Mouse (Mus musculus) spleen, adult 18-20 months (tissue): ENCODE data around the gene Ubp1.
"Not testable (repeated sequence)": the region's sequence is repeated elsewhere in the genome, so short reads cannot be mapped to it uniquely, and the experiment has no call there.

Experiments used
- DNase-seq, 2 experiments: peaks; one replicate each; pipeline ENCODE4 v3.0.0; 2022; ENCODE audit warnings: mixed read lengths in 2 of 2

The Ubp1 gene

DNA sequence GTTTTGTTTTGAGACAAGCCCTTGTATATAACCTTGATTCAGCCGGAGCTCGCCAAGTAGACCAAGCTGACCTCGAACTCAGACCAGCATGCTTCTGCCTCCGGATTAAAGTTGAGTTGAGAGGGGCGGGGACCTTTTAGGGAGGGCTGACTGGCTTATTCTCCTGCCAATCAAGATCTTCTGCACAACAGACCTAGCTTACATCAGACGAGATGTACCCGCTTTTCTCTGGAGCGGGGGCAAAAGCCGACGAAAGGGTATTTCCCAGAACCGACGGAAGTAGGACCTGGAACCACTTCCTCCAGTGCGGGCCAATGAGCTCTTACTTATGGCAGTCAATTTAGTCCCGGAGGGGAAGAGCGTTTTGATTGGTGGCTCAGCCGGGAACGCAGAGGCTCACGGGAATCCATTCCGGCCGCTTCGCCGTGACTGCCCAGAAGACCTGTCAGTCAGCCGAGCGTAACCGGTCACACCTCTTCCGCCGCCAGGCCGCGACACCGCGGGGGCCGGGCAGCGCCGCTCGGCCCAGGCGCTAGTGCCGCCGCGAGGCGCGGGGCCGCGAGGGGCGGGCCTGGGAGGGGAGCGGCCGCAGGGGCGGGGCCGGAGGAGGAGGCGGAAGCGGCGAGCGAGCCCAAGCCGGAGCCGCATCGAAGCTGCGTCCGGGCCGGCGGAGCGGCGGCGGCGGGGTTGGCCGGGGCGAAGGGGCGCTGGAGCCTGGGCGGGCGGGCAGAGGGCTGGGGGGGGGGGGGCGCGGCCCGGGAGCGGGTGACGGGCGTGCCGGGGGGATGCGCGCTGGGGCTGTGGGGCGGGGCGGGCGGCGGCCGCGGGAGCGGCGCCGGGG, at the start of gene Ubp1:
Gene Ubp1 (plus strand): TSS at position 401 of the 841 bp plus-strand sequence.
- DNase-seq, result peak; percentile 86 to 92

GRCm38 (mm10) chr9:113894903-113895302, 35.8 kb upstream of the Ubp1 start:
- no peak for DNase-seq

DNA sequence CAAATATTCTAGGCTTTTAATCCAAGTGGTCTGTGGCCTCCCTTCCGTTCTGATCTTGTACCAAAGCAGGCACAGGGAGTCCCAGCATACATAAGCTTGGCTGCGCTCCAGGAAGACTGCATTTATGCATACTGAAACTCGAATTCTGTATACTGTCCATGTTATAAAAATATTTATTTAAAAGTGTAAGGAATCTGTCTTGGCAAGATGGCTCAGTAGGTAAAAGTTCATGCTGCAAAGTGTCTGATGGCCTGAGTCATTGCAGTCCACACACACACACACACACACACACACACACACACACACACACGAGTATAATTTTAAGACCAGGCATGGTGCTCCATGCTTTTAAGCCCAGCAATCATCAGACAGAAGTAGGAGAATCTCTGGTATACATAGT, 27.6 kb upstream of the Ubp1 start:
- no peak for DNase-seq

DNA sequence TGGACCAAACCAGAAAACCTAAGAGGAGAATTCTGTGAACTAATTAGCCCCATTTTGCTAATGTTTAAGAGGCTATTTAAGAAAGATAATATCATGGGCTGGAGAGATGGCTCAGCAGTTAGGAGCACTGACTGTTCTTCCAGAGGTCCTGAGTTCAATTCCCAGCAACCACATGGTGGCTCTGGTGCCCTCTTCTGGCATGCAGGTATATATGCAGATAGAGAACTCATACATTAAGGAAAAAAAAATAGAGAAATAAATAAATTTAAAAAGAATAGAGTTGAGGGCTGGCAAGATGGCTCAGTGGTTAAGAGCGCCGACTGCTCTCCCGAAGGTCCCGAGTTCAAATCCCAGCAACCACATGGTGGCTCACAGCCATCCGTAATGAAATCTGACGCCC, 26.4 kb upstream of the Ubp1 start:
- DNase-seq, result not testable (repeated sequence)

GRCm38 (mm10) chr9:113915789-113916188, 14.9 kb upstream of the Ubp1 start:
- DNase-seq, result no peak

- no peak for DNase-seq
These were observed 8.1 kb upstream of the Ubp1 start for GRCm38 (mm10) chr9:113922677-113923076.

GRCm38 (mm10) chr9:113924883-113925282, 5.9 kb upstream of the Ubp1 start:
- DNase-seq, result no peak

DNA sequence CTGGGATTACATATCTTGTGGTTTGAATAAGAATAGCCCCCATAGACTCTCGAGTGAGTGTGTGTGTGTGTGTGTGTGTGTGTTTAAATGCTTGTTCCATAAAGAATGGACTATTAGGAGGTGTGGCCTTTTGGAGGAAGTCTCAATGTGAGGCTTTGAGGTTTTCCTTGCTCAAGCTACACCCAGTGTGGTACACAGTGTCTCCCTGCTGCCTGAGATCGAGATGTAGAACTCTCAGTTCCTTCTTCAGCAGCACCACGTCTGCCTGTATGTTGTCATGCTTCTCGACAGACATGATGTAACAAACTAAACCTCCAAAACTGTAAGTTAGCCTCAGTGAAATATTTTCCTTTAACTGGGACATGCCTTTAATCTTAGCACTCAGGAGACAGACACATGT, 2.1 kb upstream of the Ubp1 start:
- DNase-seq, result peak; percentile 15 to 23

DNA sequence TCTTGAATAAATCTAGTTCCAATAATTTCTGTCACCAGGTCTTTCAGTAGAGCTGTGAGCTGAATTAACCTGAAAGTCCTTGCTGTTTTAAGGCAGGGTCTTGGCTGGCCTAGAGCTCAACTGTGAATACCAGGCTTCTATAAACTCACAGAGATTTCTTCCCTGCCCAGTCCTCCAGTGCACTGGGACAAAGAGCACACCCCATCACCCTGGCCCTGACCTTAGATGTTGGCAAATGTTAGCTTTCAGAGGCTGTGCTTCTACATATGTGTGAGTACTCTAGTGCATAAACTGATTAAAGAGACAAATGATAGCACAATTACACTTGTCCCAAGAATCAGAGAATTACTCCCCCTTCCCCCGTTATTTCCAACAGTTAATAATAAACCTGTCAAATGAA, 1.1 kb upstream of the Ubp1 start:
- DNase-seq, result no peak

GRCm38 (mm10) chr9:113931375-113932099, 803 bp downstream of the Ubp1 start:
- DNase-seq, result peak; percentile 36 to 38

GRCm38 (mm10) chr9:113932100-113932470, 1.4 kb downstream of the Ubp1 start:
- no peak for DNase-seq

DNA sequence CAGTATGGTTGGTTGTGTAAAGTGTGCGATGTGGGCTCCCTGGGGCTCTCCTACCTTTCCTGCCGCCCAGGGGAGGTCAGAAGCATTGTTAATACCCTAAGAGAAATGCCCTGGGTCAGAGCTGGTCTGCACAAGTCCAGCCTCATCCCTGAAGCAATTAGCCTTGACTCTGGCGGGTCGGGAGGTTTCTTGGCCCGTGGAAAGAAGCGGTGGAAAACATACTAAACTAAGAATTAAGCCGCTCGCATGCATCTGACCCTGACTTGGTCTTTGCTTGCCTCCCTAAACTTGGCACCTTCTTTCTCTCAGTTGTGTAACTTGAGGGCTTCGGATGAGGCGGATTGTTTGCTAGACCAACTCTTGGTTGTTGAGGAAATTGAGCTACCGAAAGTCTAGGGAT, 1.8 kb downstream of the Ubp1 start:
- DNase-seq, result no peak

GRCm38 (mm10) chr9:113935638-113936037, 4.9 kb downstream of the Ubp1 start:
- DNase-seq, result no peak

GRCm38 (mm10) chr9:113939063-113939850, 8.5 kb downstream of the Ubp1 start:
- DNase-seq, result no peak

- DNase-seq, result no peak
These were observed 10.5 kb downstream of the Ubp1 start for GRCm38 (mm10) chr9:113941103-113941805.

DNA sequence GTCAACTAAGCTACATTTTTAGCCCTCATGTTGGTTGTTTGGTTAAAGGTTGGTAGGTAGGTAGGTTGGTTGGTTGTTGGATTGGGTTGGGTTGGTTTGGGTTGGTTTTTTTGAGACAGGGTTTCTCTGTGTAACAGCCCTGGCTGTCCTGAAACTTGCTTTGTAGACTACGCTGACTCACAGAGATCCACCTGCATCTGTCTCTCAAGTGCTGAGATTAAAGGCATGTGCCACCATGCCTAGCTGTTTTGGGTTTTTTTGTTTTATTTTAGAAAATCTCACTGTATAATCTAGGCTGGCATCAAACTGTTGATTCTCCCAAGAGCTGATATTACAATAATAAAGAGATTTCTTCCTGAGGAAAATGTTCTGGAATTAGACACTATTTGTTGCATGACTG, 12.6 kb downstream of the Ubp1 start:
- DNase-seq, result no peak

GRCm38 (mm10) chr9:113947216-113947615, 16.5 kb downstream of the Ubp1 start:
- no peak for DNase-seq

GRCm38 (mm10) chr9:113957777-113958176, 27.0 kb downstream of the Ubp1 start:
- no peak for DNase-seq

- no peak for DNase-seq
These were observed 33.0 kb downstream of the Ubp1 start for GRCm38 (mm10) chr9:113963718-113964117.

DNA sequence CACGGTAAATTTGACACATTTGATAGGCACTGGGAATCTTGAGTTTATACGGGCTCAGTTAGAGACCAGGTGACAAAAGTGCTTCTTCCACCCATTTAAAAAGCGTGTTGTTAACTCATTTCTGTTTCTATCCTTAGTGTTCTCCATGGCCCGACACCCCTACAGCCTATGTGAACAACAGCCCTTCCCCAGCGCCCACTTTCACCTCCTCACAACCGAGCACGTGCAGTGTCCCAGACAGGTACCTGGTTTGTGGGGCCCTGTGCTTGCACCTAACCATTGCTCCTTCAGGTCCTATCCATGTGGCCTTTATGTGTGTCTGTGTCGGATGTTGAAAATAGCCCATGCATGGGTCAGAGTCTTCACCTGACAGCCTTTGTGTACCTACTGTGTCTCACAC, 33.7 kb downstream of the Ubp1 start:
- no peak for DNase-seq

GRCm38 (mm10) chr9:113966838-113967237, 36.1 kb downstream of the Ubp1 start:
- no peak for DNase-seq

- no peak for DNase-seq
These were observed 38.2 kb downstream of the Ubp1 start for GRCm38 (mm10) chr9:113968967-113969366.

- DNase-seq, result no peak
These were observed 38.7 kb downstream of the Ubp1 start for GRCm38 (mm10) chr9:113969399-113969798.
